Mouse (Mus musculus): ENCODE data around the gene Dgkk.
"Not testable (repeated sequence)": the region's sequence is repeated elsewhere in the genome, so short reads cannot be mapped to it uniquely, and the experiment has no call there.

Dgkk gene

GRCm38 (mm10) chrX:6779006-6779405, at the start of gene Dgkk:
Gene Dgkk, plus strand, starts transcription at chrX:6779306.
- not testable (repeated sequence) for DNase-seq

- DNase-seq, result no peak
Observed at GRCm38 (mm10) chrX:6733998-6734397, 45.1 kb upstream of the Dgkk start.

- no peak for DNase-seq
Observed at GRCm38 (mm10) chrX:6750714-6751113, 28.4 kb upstream of the Dgkk start.

GRCm38 (mm10) chrX:6751549-6752047, 27.5 kb upstream of the Dgkk start:
- DNase-seq, result peak in 1 of 2 experiments; percentile 0

GRCm38 (mm10) chrX:6777489-6778249, 1.4 kb upstream of the Dgkk start:
- peak; percentile 16 to 28 for DNase-seq

GRCm38 (mm10) chrX:6778250-6778637, 862 bp upstream of the Dgkk start:
- DNase-seq, result peak; percentile 38 to 60

- DNase-seq, result peak; percentile 0 to 2
Observed at GRCm38 (mm10) chrX:6779969-6780539, 948 bp downstream of the Dgkk start.

- DNase-seq, result no peak
Observed at GRCm38 (mm10) chrX:6832553-6832952, 53.4 kb downstream of the Dgkk start.

GRCm38 (mm10) chrX:6853466-6853865, 74.4 kb downstream of the Dgkk start:
- no peak for DNase-seq

- no peak for DNase-seq
Observed at GRCm38 (mm10) chrX:6854136-6854535, 75.0 kb downstream of the Dgkk start.

- peak; percentile 9 to 13 for DNase-seq
Observed at GRCm38 (mm10) chrX:6893933-6894332, 114.8 kb downstream of the Dgkk start.

- DNase-seq, result peak in 1 of 2 experiments; percentile 1
Observed at GRCm38 (mm10) chrX:6911047-6911446, 131.9 kb downstream of the Dgkk start.

- no peak for DNase-seq
Observed at GRCm38 (mm10) chrX:6922165-6922564, 143.1 kb downstream of the Dgkk start.

- no peak for DNase-seq
Observed at GRCm38 (mm10) chrX:6926224-6926623, 147.1 kb downstream of the Dgkk start.

GRCm38 (mm10) chrX:6968598-6968997, 189.5 kb downstream of the Dgkk start:
- DNase-seq, result no peak

- peak; percentile 0 to 1 for DNase-seq
Observed at GRCm38 (mm10) chrX:6971956-6972355, 192.8 kb downstream of the Dgkk start.

- not testable (repeated sequence) for DNase-seq
Observed at GRCm38 (mm10) chrX:6983916-6984315, 204.8 kb downstream of the Dgkk start.
